Mouse (Mus musculus) C2C12 (cell line): ENCODE data around the gene Ier5. TPM values are rescaled to one million over a fixed set of nuclear protein-coding genes. Genes with fewer than 3 reads are reported as not detected.
A peak's percentile ranks its signal among the peaks of the same experiment; 100 is the strongest.

Experiments used
- H3K27me3 ChIP-seq: one replicate; pipeline ENCODE4 v1.6.1; 2011; ENCODE audit not compliant: control insufficient read depth, insufficient read depth, insufficient read length
- H3K36me3 ChIP-seq: one replicate; pipeline ENCODE4 v1.6.1; 2011; ENCODE audit not compliant: control insufficient read depth, insufficient read depth
- H3K4me3 ChIP-seq: one replicate; pipeline ENCODE4 v1.5.1; 2011; ENCODE audit warnings: mild to moderate bottlenecking, control low read depth; ENCODE audit not compliant: poor library complexity, insufficient read depth, severe bottlenecking
- H3K79me2 ChIP-seq: one replicate; pipeline ENCODE4 v1.6.1; 2011; ENCODE audit not compliant: control insufficient read depth, insufficient read depth
- H3K79me3 ChIP-seq: one replicate; pipeline ENCODE4 v1.6.1; 2011; ENCODE audit warnings: low read depth, control low read depth
- H3ac ChIP-seq: one replicate; pipeline ENCODE3; 2011; ENCODE audit warnings: low read depth; ENCODE audit not compliant: control insufficient read depth, insufficient read length
- CEBPB ChIP-seq: IDR thresholded peaks from one replicate; pipeline ENCODE4 v1.6.1; 2011; ENCODE audit warnings: low read depth, mild to moderate bottlenecking, control low read depth, moderate library complexity
- CTCF ChIP-seq: IDR thresholded peaks from one replicate; pipeline ENCODE4 v1.5.1; 2011; ENCODE audit not compliant: control insufficient read depth, insufficient read depth, insufficient read length
- FOSL1 ChIP-seq: IDR thresholded peaks from one replicate; pipeline ENCODE4 v1.8.0; 2011; ENCODE audit warnings: mild to moderate bottlenecking, low read length; ENCODE audit not compliant: poor library complexity, insufficient read depth, severe bottlenecking
- MAX ChIP-seq: IDR thresholded peaks from one replicate; pipeline ENCODE4 v1.6.1; 2011; ENCODE audit warnings: mild to moderate bottlenecking, control low read depth
- MYOD1 ChIP-seq: IDR thresholded peaks from one replicate; pipeline ENCODE4 v1.6.1; 2011; ENCODE audit warnings: low read depth; ENCODE audit not compliant: control insufficient read depth, insufficient read length
- MYOG ChIP-seq: IDR thresholded peaks from one replicate; pipeline ENCODE4 v1.6.1; 2011; ENCODE audit not compliant: control insufficient read depth, insufficient read length; ENCODE audit errors: extremely low read depth
- USF1 ChIP-seq: IDR thresholded peaks from one replicate; pipeline ENCODE4 v1.6.1; 2011; ENCODE audit warnings: low read depth, mild to moderate bottlenecking, control low read depth, moderate library complexity
- long read RNA-seq, 2 experiments: library from polyadenylated mRNA; unstranded; transcript quantifications; one replicate each; pipeline ENCODE4 v2.0.0; 2019 to 2020
- polyA plus RNA-seq: library from polyadenylated mRNA; unstranded; fragments of >200 nt; fragmentation: generic; extraction: Trizol; gene quantifications from one replicate; pipeline ENCODE4 v1.2.1, GENCODE M21; 2012; ENCODE audit warnings: missing spikeins

Ier5 gene
- 24.4 TPM for polyA plus RNA-seq
- long read RNA-seq, experiment 1, transcript Ier5-201 (1 exons, 3,276 nt) = major isoform, 9 of 9 reads
- long read RNA-seq, experiment 1, partial matches to known transcripts = 0 of 9 reads
- long read RNA-seq, experiment 1, other reads (novel, unspliced or antisense) = 0 of 9 reads
- long read RNA-seq, experiment 2, partial matches to known transcripts = 0 of 2 reads
- long read RNA-seq, experiment 2, other reads (novel, unspliced or antisense) = 0 of 2 reads

GRCm38 (mm10) chr1:155099280-155099848 is at the start of gene Ier5:
TSS of gene Ier5 (minus strand) at chr1:155099636.
- peaks cover 13% of the 10 kb centered on the region for H3K36me3 ChIP-seq
- H3ac ChIP-seq = peak within 1 kb of the TSS; percentile 95
- no peaks in the 10 kb centered on the region for H3K27me3 ChIP-seq
- H3K4me3 ChIP-seq = peak within 1 kb of the TSS; percentile 92
- peaks cover 45% of the 10 kb centered on the region for H3K79me2 ChIP-seq
- peaks cover 35% of the 10 kb centered on the region for H3K79me3 ChIP-seq
- TF ChIP-seq MYOG (no peak), FOSL1 (no peak), USF1 (peak; percentile 90), MAX (no peak)

- H3ac ChIP-seq = no peak overlapping the region
- H3K36me3 ChIP-seq = no peaks in the 10 kb centered on the region
- no peaks in the 10 kb centered on the region for H3K79me3 ChIP-seq
- H3K4me3 ChIP-seq = no peak overlapping the region
- TF ChIP-seq USF1 (no peak), MYOD1 (no peak), MYOG (no peak), CTCF (no peak), FOSL1 (no peak), CEBPB (no peak), MAX (no peak)
- H3K79me2 ChIP-seq = no peaks in the 10 kb centered on the region
- no peaks in the 10 kb centered on the region for H3K27me3 ChIP-seq
These were observed 47.8 kb upstream of the Ier5 start for GRCm38 (mm10) chr1:155147228-155147627.

GRCm38 (mm10) chr1:155146572-155146980 is 47.1 kb upstream of the Ier5 start, which contains the start of gene Mr1:
TSS of gene Mr1 (minus strand) at chr1:155146814.
- TF ChIP-seq FOSL1 (no peak), USF1 (no peak), CEBPB (no peak), MAX (no peak), CTCF (no peak), MYOD1 (no peak), MYOG (no peak)
- no peak within 1 kb of the TSS for H3K4me3 ChIP-seq
- H3K79me2 ChIP-seq = no peaks in the 10 kb centered on the region

GRCm38 (mm10) chr1:155145620-155146019 is 46.2 kb upstream of the Ier5 start:
- no peaks in the 10 kb centered on the region for H3K79me2 ChIP-seq
- no peaks in the 10 kb centered on the region for H3K79me3 ChIP-seq
- no peaks in the 10 kb centered on the region for H3K36me3 ChIP-seq
- TF ChIP-seq USF1 = no peak
- no peak for TF ChIP-seq MYOD1
- TF ChIP-seq CEBPB = no peak
- TF ChIP-seq MYOG = no peak
- TF ChIP-seq MAX = no peak
- no peak for TF ChIP-seq CTCF
- TF ChIP-seq FOSL1 = no peak
- H3K4me3 ChIP-seq = no peak overlapping the region
- no peaks in the 10 kb centered on the region for H3K27me3 ChIP-seq
- no peak overlapping the region for H3ac ChIP-seq

More at GRCm38 (mm10) chr1:155146572-155146980, 47.1 kb upstream of the Ier5 start, which contains the start of gene Mr1:
- Histone ChIP-seq H3K36me3 (no peaks in the 10 kb centered on the region), H3ac (no peak within 1 kb of the TSS), H3K79me3 (no peaks in the 10 kb centered on the region), H3K27me3 (no peaks in the 10 kb centered on the region)

GRCm38 (mm10) chr1:155140076-155140475 is 40.6 kb upstream of the Ier5 start:
- Histone ChIP-seq H3K4me3 (no peak overlapping the region), H3K36me3 (no peaks in the 10 kb centered on the region), H3K79me2 (no peaks in the 10 kb centered on the region), H3ac (no peak overlapping the region), H3K79me3 (no peaks in the 10 kb centered on the region), H3K27me3 (no peaks in the 10 kb centered on the region)
- TF ChIP-seq CTCF (peak; percentile 3), MAX (no peak)

GRCm38 (mm10) chr1:155138795-155139194 is 39.4 kb upstream of the Ier5 start:
- Histone ChIP-seq H3K4me3 (no peak overlapping the region), H3ac (no peak overlapping the region), H3K79me3 (no peaks in the 10 kb centered on the region), H3K36me3 (no peaks in the 10 kb centered on the region), H3K79me2 (no peaks in the 10 kb centered on the region), H3K27me3 (no peaks in the 10 kb centered on the region)
- TF ChIP-seq FOSL1 (peak; percentile 96), CEBPB (peak; percentile 88), CTCF (no peak), MYOD1 (peak; percentile 4)
